Mouse (Mus musculus): Measurements from ENCODE around the gene Gbf1. TPM values are rescaled to one million over a fixed set of nuclear protein-coding genes. Genes with fewer than 3 reads are reported as not detected.
"Not testable (repeated sequence)": the region's sequence is repeated elsewhere in the genome, so short reads cannot be mapped to it uniquely, and the experiment has no call there.

The Gbf1 gene
- polyA plus RNA-seq (2017; shearing (Covaris generic)), result 10 to 100 TPM; 23.8 to 33.5 TPM

- peak; percentile 97 for ATAC-seq
Observed at GRCm38 (mm10) chr19:46152127-46152803, at the start of gene Gbf1. Gene Gbf1 (plus strand): TSS chr19:46152509.

GRCm38 (mm10) chr19:46103437-46104186, 48.7 kb upstream of the Gbf1 start:
- ATAC-seq, result no peak

GRCm38 (mm10) chr19:46104187-46104557, 48.1 kb upstream of the Gbf1 start:
- ATAC-seq, result no peak

GRCm38 (mm10) chr19:46110214-46110613, 42.1 kb upstream of the Gbf1 start:
- ATAC-seq, result no peak

- no peak for ATAC-seq
Observed at GRCm38 (mm10) chr19:46110781-46111180, 41.5 kb upstream of the Gbf1 start.

GRCm38 (mm10) chr19:46114617-46115016, 37.7 kb upstream of the Gbf1 start:
- ATAC-seq, result no peak

- ATAC-seq, result no peak
Observed at GRCm38 (mm10) chr19:46119458-46119857, 32.9 kb upstream of the Gbf1 start.

GRCm38 (mm10) chr19:46120872-46121271, 31.4 kb upstream of the Gbf1 start:
- no peak for ATAC-seq

GRCm38 (mm10) chr19:46123876-46124275, 28.4 kb upstream of the Gbf1 start:
- no peak for ATAC-seq

- no peak for ATAC-seq
Observed at GRCm38 (mm10) chr19:46124651-46125050, 27.7 kb upstream of the Gbf1 start.

GRCm38 (mm10) chr19:46126301-46126700, 26.0 kb upstream of the Gbf1 start:
- no peak for ATAC-seq

- ATAC-seq, result not testable (repeated sequence)
Observed at GRCm38 (mm10) chr19:46129737-46130136, 22.6 kb upstream of the Gbf1 start.

- no peak for ATAC-seq
Observed at GRCm38 (mm10) chr19:46131283-46131682, 21.0 kb upstream of the Gbf1 start.

- ATAC-seq, result no peak
Observed at GRCm38 (mm10) chr19:46131694-46132525, 20.4 kb upstream of the Gbf1 start, which contains the start of gene Elovl3. Gene Elovl3 (plus strand): TSS chr19:46131897.

GRCm38 (mm10) chr19:46132577-46132976, 19.7 kb upstream of the Gbf1 start:
- no peak for ATAC-seq

GRCm38 (mm10) chr19:46135297-46135696, 17.0 kb upstream of the Gbf1 start:
- peak; percentile 68 for ATAC-seq

GRCm38 (mm10) chr19:46135789-46136638, 16.3 kb upstream of the Gbf1 start:
- ATAC-seq, result peak; percentile 76

- ATAC-seq, result peak; percentile 70
Observed at GRCm38 (mm10) chr19:46136639-46137580, 15.4 kb upstream of the Gbf1 start.

- no peak for ATAC-seq
Observed at GRCm38 (mm10) chr19:46140324-46140723, 12.0 kb upstream of the Gbf1 start.

GRCm38 (mm10) chr19:46141091-46141490, 11.2 kb upstream of the Gbf1 start:
- ATAC-seq, result no peak
